Mouse (Mus musculus): ENCODE measurements around the gene Ppa1. TPM values are rescaled to one million over a fixed set of nuclear protein-coding genes. Genes with fewer than 3 reads are reported as not detected.

Ppa1 gene
- polyA plus RNA-seq, 1 experiment: 19.7 TPM

GRCm38 (mm10) chr10:61694870-61695670, 46.7 kb downstream of the Ppa1 start, which contains the start of gene Tysnd1:
Gene Tysnd1, plus strand, starts transcription at chr10:61695514.
- TF ChIP-seq POLR2A (IDR thresholded peaks at IDR 0.05; ENCODE audit: borderline replicate concordance, control insufficient read depth, low read depth, low read length) (peak; percentile 77; the same call in 1 of the 2 replicates), CTCF (IDR thresholded peaks at IDR 0.05; ENCODE audit: control insufficient read depth, insufficient read depth, low read length) (no peak)
- Histone ChIP-seq H3K27ac (ENCODE audit: control insufficient read depth, insufficient read depth, low read depth, low read length, poor library complexity) (peak within 1 kb of the TSS; percentile 35), H3K4me1 (ENCODE audit: control insufficient read depth, insufficient read depth, low read length) (no peaks in the 10 kb centered on the region; the same call in 1 of the 2 replicates), H3K4me3 (replicated peaks; ENCODE audit: control insufficient read depth, low read depth, low read length) (peak within 1 kb of the TSS; percentile 76)
- WGBS: under 1% methylated on average over 42 of the region's 42 CpGs

- WGBS: 1% methylated on average over 109 of the region's 111 CpGs
- TF ChIP-seq POLR2A (IDR thresholded peaks at IDR 0.05; ENCODE audit: borderline replicate concordance, control insufficient read depth, low read depth, low read length) (no peak), CTCF (IDR thresholded peaks at IDR 0.05; ENCODE audit: control insufficient read depth, insufficient read depth, low read length) (no peak)
- Histone ChIP-seq H3K4me1 (ENCODE audit: control insufficient read depth, insufficient read depth, low read length) (no peaks in the 10 kb centered on the region; the same call in 1 of the 2 replicates), H3K27ac (ENCODE audit: control insufficient read depth, insufficient read depth, low read depth, low read length, poor library complexity) (peak overlapping the region; percentile 35), H3K4me3 (replicated peaks; ENCODE audit: control insufficient read depth, low read depth, low read length) (peak overlapping the region; percentile 76)
Measured at GRCm38 (mm10) chr10:61695703-61696559, 47.6 kb downstream of the Ppa1 start.

GRCm38 (mm10) chr10:61696560-61696823, 48.1 kb downstream of the Ppa1 start:
- 11% methylated on average over 19 of the region's 19 CpGs for WGBS
- TF ChIP-seq POLR2A (IDR thresholded peaks at IDR 0.05; ENCODE audit: borderline replicate concordance, control insufficient read depth, low read depth, low read length) (no peak), CTCF (IDR thresholded peaks at IDR 0.05; ENCODE audit: control insufficient read depth, insufficient read depth, low read length) (no peak)
- Histone ChIP-seq H3K4me3 (replicated peaks; ENCODE audit: control insufficient read depth, low read depth, low read length) (peak overlapping the region; percentile 76), H3K4me1 (ENCODE audit: control insufficient read depth, insufficient read depth, low read length) (no peaks in the 10 kb centered on the region; the same call in 1 of the 2 replicates), H3K27ac (ENCODE audit: control insufficient read depth, insufficient read depth, low read depth, low read length, poor library complexity) (no peak overlapping the region; the same call in 1 of the 2 replicates)

- Histone ChIP-seq H3K4me3 (replicated peaks; ENCODE audit: control insufficient read depth, low read depth, low read length) (no peak overlapping the region), H3K4me1 (ENCODE audit: control insufficient read depth, insufficient read depth, low read length) (no peaks in the 10 kb centered on the region; the same call in none of the 2 replicates), H3K27ac (ENCODE audit: control insufficient read depth, insufficient read depth, low read depth, low read length, poor library complexity) (no peak overlapping the region)
- TF ChIP-seq CTCF (IDR thresholded peaks at IDR 0.05; ENCODE audit: control insufficient read depth, insufficient read depth, low read length): no peak
- TF ChIP-seq POLR2A (IDR thresholded peaks at IDR 0.05; ENCODE audit: borderline replicate concordance, control insufficient read depth, low read depth, low read length): no peak
- WGBS: 83% methylated on average over 2 of the region's 2 CpGs
Measured at GRCm38 (mm10) chr10:61697028-61697427, 48.7 kb downstream of the Ppa1 start.

GRCm38 (mm10) chr10:61704663-61705062, 56.3 kb downstream of the Ppa1 start:
- WGBS: 76% methylated on average over 4 of the region's 4 CpGs
- no peaks in the 10 kb centered on the region; the same call in 1 of the 2 replicates for H3K4me1 ChIP-seq (ENCODE audit: control insufficient read depth, insufficient read depth, low read length)
- no peak overlapping the region for H3K27ac ChIP-seq (ENCODE audit: control insufficient read depth, insufficient read depth, low read depth, low read length, poor library complexity)
- no peak overlapping the region for H3K4me3 ChIP-seq (replicated peaks; ENCODE audit: control insufficient read depth, low read depth, low read length)
- TF ChIP-seq CTCF (IDR thresholded peaks at IDR 0.05; ENCODE audit: control insufficient read depth, insufficient read depth, low read length) (no peak), POLR2A (IDR thresholded peaks at IDR 0.05; ENCODE audit: borderline replicate concordance, control insufficient read depth, low read depth, low read length) (no peak)

GRCm38 (mm10) chr10:61706412-61707375, 58.3 kb downstream of the Ppa1 start:
- TF ChIP-seq CTCF (IDR thresholded peaks at IDR 0.05; ENCODE audit: control insufficient read depth, insufficient read depth, low read length) (no peak), POLR2A (IDR thresholded peaks at IDR 0.05; ENCODE audit: borderline replicate concordance, control insufficient read depth, low read depth, low read length) (no peak)
- Histone ChIP-seq H3K4me3 (replicated peaks; ENCODE audit: control insufficient read depth, low read depth, low read length) (no peak overlapping the region), H3K27ac (ENCODE audit: control insufficient read depth, insufficient read depth, low read depth, low read length, poor library complexity) (no peak overlapping the region), H3K4me1 (ENCODE audit: control insufficient read depth, insufficient read depth, low read length) (no peaks in the 10 kb centered on the region; the same call in 1 of the 2 replicates)
- WGBS: 73% methylated on average over 6 of the region's 6 CpGs

- WGBS: 85% methylated on average over 3 of the region's 3 CpGs
- Histone ChIP-seq H3K4me1 (ENCODE audit: control insufficient read depth, insufficient read depth, low read length) (peaks cover 3% of the 10 kb centered on the region; the same call in 1 of the 2 replicates), H3K27ac (ENCODE audit: control insufficient read depth, insufficient read depth, low read depth, low read length, poor library complexity) (no peak overlapping the region), H3K4me3 (replicated peaks; ENCODE audit: control insufficient read depth, low read depth, low read length) (no peak overlapping the region)
- TF ChIP-seq CTCF (IDR thresholded peaks at IDR 0.05; ENCODE audit: control insufficient read depth, insufficient read depth, low read length) (no peak), POLR2A (IDR thresholded peaks at IDR 0.05; ENCODE audit: borderline replicate concordance, control insufficient read depth, low read depth, low read length) (no peak)
Measured at GRCm38 (mm10) chr10:61713601-61714000, 65.2 kb downstream of the Ppa1 start.

All from bone marrow, adult 2 months (tissue).